Mouse (Mus musculus) gastrocnemius, adult 18-20 months (tissue): Measurements from ENCODE around the gene Prkg1. TPM values are rescaled to one million over a fixed set of nuclear protein-coding genes. Genes with fewer than 3 reads are reported as not detected.
A peak's percentile ranks its signal among the peaks of the same experiment; 100 is the strongest.

Source experiments
- DNase-seq: peaks from one replicate; pipeline ENCODE4 v3.0.0; 2021; ENCODE audit warnings: low spot score
- total RNA-seq, 2 experiments: library from RNA; stranded (reverse); gene quantifications; 2 replicates each; pipeline ENCODE4 v1.2.3; 2021

The Prkg1 gene
- total RNA-seq, 2 experiments from 2014 or later: 24.4 to 39.7 TPM

- DNase-seq: no peak
Observed at GRCm38 (mm10) chr19:31170985-31171384, 593.8 kb downstream of the Prkg1 start.

DNA sequence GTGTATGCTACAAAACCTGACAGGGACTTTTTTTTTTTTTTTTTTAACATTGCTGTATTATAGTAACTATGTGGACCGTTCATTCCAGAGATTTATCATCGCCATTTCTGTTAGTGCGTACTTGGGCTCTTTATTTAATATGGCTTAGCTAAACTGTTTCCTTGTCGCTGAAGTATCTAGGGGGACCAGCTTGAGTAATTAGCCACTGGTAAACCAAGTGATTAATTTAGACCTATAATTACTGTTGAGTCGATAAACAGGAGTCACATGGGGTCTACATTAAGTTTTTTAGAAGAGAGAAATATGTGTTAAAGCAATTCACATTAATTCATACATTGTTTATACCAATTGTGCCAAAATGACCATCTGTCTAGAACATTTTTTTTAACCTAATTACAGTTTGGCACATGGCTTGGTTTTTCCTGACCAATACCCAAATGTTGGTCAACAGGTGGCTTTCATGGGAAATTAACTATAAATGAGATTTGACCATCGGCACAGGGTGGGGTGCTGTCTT, 605.8 kb downstream of the Prkg1 start:
- no peak for DNase-seq

DNA sequence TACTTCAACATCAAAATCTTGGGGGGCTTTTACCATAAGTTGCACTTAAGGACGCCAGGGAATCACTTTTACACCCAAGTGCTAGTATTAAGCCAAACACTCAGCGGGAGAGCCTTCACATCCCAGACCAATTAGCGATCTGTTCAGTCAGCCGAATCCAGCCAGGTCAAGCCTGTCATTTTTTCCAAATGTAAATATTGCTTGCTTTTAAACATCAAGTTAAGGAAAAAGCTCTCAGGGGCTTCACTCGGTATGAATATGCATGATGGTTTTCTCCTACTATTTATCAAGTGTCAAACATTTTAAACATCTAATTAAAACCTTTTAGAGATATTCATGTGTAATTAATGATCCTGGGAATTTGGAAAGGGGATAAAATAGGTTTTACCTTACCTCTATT, 611.4 kb downstream of the Prkg1 start:
- DNase-seq: no peak

GRCm38 (mm10) chr19:31149902-31150301, 614.9 kb downstream of the Prkg1 start:
- DNase-seq: no peak

DNA sequence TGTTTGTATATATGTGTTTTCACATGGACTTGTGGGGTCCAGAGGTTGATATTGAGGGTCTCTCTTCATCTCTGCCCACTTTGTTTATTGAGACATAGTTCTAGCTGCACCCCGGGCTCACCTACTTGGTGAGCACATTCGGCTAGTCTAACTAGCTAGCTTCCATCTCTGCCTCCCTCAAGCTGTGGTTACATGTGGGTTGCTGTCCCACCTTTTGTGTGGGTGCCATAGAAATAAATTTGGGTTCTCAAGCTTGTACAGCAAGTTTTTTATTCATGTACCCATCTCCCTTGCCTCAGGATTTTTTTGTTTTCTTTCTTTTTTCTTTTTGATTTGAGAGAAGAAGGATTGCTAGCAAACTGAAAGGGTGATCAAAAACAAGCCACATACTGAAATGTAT, 617.4 kb downstream of the Prkg1 start:
- no peak for DNase-seq

GRCm38 (mm10) chr19:31146156-31146555, 618.7 kb downstream of the Prkg1 start:
- no peak for DNase-seq

DNA sequence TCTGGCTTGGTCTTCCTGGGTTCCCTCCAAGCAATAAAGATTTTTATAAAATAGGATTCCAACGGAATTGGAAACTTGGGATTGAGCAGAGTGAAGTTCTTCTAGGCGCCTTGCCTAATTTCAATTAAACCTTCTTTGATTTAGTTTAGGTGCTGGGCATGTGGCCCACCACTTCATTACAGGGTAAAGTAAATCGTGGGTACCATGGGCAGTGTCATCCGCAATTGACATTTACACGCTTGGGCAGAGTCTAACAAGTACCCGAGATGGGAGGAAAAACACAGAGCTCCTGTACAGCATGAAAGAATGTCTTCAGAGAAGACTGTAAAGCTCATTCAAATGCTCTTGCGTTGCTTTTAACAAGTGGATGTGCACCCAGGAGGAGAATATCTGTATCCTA, 622.9 kb downstream of the Prkg1 start:
- no peak for DNase-seq

GRCm38 (mm10) chr19:31136316-31136715, 628.5 kb downstream of the Prkg1 start:
- no peak for DNase-seq

- no peak for DNase-seq
Observed at GRCm38 (mm10) chr19:31132614-31133013, 632.2 kb downstream of the Prkg1 start.

DNA sequence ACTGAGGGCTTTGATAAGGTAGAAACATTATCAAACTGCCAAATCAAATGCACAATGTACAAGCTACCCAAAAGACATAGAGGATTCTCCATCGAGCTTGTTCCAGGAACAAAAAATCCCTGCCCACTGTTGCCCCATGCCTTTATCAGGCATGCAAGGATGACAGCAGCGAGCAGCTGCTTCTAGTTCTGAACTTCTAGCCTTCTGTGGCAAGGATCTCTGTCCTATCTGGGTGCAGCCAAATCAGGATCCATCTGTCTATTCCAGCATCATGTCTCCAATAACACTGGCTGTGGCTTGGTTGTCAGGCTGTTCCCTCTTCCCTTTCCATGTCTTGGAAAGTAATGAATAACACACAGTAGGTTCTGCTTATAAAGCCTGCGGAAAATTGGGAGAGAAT, 640.2 kb downstream of the Prkg1 start:
- DNase-seq: no peak

DNA sequence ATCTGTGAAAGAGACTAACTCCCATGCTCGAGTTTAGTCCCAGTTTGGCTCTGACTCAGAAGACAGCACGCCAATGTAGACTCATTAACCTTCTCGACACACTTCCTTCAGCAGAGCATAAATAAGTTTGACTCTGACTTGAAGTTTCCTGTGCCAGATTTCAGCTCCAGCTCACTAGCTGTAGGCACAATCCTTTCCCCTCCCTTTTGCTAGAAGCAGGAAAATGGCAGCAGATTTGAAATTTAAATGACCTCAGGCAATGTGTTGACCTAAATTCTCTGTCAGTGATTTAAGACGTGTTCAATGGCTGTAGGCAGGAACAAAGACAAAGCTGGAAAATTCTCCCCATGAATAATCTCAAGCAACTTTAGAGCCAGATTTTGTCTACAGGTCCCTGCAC, 650.1 kb downstream of the Prkg1 start:
- no peak for DNase-seq

GRCm38 (mm10) chr19:31106835-31107554, 657.8 kb downstream of the Prkg1 start:
- DNase-seq: no peak

DNA sequence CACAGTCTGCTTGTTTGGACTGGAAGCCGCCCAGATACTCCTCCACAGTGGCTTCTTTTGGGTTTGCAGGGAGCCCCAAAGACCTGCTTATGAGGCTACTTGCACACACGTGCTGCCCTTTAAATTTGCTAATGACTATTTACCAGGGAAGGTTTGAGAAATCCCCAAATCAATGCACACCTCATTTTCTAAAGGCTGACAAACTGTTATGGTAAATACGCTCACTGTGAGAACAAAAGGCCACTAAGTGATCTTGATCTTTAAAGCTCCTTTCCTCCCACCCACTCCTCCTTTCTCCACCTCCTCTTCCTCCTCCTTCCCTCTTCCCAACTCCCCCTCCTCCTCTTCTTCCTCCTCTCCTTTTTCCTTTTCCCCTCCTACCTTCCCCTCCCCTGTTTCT, 658.8 kb downstream of the Prkg1 start:
- no peak for DNase-seq

GRCm38 (mm10) chr19:31104764-31105163, 660.1 kb downstream of the Prkg1 start:
- DNase-seq: no peak

DNA sequence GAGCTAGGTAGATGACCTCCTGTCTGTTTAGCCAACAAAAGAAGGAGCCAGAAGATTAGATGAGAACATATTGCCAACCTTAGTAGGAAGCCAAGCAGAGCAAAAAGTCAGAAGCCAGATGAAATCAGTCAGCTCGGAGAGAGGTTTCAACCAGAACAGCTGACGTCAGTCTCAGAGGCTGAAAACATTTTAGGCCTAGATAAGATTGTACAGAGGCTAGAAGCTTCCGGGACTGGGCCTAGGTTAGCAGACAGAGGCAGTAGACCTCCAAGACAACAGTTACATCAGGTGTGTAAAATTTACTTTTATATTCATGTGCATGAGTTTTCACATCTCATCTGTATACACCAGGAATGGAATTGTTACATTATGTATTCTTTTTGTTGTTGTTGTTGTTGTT, 665.5 kb downstream of the Prkg1 start:
- DNase-seq: no peak

- DNase-seq: no peak
Observed at GRCm38 (mm10) chr19:31097857-31098256, 667.0 kb downstream of the Prkg1 start.

- DNase-seq: no peak
Observed at GRCm38 (mm10) chr19:31083761-31084160, 681.1 kb downstream of the Prkg1 start.

- peak; percentile 100 for DNase-seq
Observed at GRCm38 (mm10) chr19:31082662-31083429, 682.0 kb downstream of the Prkg1 start, which contains the start of gene Cstf2t. Gene Cstf2t (plus strand): TSS chr19:31082837.

DNA sequence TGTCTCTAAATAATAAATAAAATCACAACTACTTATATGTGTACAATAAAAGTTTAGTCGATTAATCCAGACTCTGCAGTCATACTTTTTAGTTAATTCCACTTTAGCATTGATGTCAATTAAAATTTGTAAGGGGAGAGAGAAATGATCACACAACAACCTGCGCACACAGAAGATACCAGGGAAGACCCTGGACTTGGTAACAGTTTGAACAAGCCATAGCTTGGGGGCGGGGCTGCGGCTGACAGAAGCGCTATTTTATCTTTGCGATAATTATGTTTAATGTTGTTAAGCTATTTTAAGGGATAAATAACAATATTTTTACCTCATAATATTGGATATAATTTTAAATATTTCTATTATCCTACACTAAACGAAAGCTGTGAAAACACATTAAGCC, 682.6 kb downstream of the Prkg1 start:
- DNase-seq: no peak

DNA sequence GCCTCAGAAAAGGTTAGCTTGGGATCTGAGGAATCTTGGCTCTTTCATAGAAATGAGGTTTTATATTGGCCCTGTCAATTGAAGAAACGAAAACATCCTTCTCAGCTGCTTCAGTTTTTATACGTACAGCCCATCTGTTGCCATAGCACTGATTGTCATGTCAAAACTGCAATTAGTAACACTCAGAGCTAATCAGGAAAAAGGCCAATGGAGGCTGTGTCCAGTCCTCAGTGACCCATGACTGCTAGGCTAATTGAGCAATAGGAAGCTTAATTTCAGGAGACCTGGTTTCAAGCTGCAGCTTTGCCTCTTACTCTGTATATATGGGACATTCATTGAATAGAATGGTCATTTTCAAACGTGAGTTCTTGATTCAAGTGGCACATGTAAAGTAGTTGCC, 686.6 kb downstream of the Prkg1 start:
- no peak for DNase-seq

DNA sequence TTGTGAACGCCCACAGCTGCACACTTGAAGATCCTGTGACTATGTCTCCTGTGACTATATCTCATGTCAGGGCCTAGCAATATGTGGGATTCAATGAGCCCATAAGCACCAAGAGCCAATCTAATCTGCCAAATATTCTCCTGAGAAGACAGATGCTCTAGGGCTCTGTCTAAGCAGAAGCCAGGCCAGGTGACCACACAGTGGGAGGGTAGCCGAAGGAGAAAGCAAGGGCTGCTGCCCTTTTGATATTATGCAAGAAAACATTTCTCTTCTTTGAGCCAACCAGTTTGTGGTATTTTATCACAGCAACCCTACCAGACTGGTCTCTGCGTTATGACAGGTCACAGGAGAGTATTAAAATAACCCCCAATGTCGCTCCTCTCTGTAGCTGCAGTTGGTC, 688.7 kb downstream of the Prkg1 start:
- DNase-seq: no peak

DNA sequence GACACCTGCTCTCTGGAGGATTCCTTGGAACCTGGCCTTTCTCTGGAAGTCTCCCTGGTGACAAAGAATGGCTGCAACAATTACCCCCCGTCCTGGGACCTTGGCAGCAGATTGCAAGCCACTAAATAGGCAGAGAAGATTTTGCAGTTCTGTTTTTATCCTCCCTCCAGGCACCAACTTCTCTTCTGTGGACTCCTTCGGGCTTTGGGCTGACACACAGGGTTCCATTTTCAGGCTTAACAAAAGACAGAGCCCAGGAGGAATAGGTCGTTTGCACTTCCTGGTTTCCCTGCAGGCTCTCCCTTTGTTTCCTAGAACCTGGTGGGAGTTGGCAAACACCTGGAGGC, 690.1 kb downstream of the Prkg1 start:
- no peak for DNase-seq
